Mouse (Mus musculus) hematopoietic stem cell, adult 5-6 weeks (primary cell): ENCODE measurements around the gene Rpl23. TPM values are rescaled to one million over a fixed set of nuclear protein-coding genes. Genes with fewer than 3 reads are reported as not detected.

Experiments
- ATAC-seq, 2 experiments: fragments of 125-278 bp in 1 of 2; replicated peaks in 1 of 2; 2 replicates each; pipeline ENCODE4 v1.8.0; 2016 to 2017; ENCODE audit warnings: inconsistent platforms in 2 of 2, mild to moderate bottlenecking in 2 of 2, moderate number of reproducible peaks in 2 of 2, low read depth in 1 of 2, moderate TSS enrichment in 1 of 2; ENCODE audit not compliant: low FRiP score in 2 of 2, poor library complexity in 2 of 2, severe bottlenecking in 2 of 2, insufficient read depth in 1 of 2, low TSS enrichment in 1 of 2
- total RNA-seq: library from RNA; stranded (forward); fragments of 172-1452, 232-1000 nt; gene quantifications from 2 replicates; pipeline ENCODE4 v1.2.3, GENCODE M21; 2017

Gene Rpl23
- total RNA-seq, 1 experiment from 2014 or later = 1,424 TPM

DNA sequence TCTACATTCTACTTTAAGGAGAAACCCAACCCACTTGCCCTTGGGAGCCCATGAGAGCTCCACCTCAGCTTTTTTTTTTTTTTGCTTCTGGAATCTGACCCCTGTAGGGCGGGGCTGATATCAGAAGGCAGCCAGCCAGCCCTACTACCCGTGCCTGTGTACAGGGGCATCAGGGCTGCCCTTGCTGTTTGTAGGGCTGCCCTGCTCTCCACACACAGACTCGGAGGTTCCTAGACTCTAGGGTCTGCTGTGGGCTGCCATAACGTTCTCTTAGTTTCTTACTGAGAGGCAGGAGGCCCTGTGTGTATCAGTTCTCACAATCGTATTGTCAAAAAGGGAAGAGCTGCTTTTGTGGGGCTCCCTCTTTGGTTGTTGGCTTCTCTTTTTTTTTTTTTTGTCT is 35.1 kb upstream of the Rpl23 start:
- ATAC-seq = no peak

DNA sequence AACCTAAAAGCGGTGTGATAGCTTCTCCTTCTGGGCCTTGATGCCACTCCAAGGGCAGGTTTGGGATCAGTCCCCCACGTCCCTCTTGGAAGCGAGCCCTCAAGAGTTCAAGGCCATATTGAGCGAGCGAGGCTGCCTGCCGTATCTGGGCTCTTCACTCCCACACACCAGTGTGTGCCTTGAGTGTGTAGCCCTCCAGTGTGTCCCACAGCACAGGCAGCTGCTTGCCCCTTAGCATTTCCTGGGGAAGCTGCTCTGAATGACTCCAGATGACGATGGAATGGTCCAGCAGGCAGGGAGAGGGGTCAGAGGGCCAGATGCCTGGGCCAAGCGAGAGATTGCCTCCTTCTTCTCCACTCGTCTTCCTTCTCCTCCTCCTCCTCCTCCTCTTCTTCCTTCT is 34.7 kb upstream of the Rpl23 start:
- no peak for ATAC-seq

DNA sequence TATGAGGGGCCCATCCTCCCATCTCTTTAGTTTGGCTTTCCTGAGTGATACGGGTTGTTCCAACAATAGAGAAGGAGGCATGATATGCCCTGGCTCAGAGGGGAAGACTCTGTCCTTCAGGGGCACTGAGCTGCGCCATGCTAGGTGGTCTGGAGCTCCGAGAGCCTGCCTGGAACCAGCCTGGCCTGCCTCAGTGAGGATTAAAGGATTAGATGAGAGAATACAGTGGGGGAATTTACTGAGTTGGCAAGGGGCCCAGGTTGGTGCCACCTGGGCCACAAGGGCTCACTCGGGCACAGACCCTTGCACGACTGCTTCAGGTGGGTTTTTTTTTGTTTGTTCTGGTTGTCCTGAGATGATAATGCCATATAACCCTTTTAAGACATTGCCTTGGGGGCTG is 33.9 kb upstream of the Rpl23 start:
- ATAC-seq = no peak

DNA sequence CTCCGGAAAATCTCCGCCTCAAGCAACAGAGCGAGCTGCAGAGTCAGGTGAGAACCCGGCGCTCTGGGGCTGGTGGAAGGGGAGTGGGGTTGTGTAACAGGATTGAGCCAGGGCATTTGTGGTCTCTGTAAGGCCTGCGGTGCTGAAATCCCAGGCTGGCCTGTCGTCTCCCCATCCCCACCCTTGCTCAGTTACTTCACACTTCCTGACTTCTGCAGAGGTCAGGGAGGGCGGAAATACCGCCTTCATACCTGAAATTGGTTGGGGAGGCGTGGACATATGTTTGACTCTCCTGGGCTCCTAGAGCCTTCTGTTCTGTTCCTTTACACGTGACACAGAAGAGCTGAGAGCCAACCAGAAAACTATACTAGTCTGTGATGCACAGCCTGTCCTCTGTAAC is 33.5 kb upstream of the Rpl23 start:
- ATAC-seq = peak; percentile 25 to 66; a peak in 1 of 4 replicates

DNA sequence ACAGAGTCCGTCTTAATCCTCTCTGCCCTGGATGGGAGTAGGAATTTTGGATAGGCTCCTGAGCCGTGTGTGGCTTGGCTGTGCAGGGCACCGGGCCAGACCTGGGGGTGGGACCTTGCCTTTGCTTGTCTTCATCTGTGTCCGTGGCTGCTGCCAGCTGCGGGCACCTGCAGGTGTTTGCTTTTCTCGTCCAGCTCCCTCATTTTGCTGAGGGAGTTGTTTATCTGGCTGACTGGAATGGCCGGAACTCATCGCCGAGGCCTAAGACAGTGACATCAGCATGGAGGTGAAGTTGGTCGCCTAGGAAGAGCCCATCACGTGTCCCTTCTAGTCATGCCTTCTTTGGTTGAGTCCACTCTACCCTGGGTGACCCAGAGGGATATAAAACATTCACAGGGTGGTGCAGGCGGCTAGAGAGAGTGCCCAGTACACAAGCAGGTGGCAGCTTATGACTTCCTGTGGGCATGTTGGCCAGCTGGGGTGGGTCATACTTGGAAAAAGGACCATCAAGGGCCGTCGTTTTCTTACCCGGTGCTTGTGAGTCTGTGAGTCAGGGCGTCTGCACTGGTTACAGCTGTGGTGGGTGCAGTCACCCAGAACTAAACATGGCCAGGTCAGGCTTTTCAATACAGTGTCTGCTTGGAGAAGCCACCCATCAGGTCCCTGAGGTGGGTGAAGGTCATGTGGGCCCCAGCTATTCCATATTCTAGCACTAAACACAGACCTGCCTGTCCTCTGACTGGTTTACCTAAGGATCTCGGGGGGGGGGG is 31.7 kb upstream of the Rpl23 start:
- ATAC-seq = no peak

DNA sequence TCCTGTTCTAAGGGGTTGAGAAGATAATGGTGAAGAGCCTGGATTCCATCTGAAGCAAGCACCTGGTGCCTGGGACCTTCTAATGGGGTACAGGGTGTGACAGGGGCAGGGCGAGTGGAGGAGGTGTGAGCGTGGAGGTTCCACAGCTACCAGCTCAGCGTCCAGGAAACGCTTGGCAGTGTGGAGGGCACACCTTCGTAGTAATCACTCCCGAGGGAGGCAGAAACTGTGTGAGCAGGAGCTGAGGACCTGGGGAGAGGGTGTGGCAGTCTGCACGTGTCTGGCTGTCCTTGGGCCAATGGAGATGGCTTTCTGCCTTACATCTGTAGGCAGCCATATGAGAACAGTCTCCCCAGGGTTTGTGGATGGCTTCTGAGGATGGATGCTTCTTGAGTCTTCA is 30.8 kb upstream of the Rpl23 start:
- no peak for ATAC-seq

DNA sequence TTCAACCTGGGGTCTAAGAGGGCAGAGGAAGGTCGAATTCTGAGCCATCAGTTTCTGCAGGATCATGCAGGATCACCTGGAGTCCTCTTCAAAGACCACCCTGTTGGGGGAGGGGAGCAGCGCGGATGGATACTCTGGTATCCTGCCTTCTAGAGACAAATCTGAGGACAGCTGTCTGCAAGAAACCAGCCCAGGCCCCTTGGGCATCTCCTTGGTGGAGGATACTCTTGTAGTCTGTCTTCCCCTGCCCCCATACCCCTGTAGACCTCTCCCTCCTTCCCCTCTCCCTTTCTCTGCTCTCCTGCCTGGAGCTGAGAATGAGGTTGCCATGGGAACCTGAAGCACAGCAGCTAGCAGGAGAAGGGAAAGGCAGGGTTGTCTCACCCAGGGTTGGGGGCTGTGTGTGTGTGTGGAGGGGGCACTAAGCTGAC is 30.3 kb upstream of the Rpl23 start:
- ATAC-seq = no peak

DNA sequence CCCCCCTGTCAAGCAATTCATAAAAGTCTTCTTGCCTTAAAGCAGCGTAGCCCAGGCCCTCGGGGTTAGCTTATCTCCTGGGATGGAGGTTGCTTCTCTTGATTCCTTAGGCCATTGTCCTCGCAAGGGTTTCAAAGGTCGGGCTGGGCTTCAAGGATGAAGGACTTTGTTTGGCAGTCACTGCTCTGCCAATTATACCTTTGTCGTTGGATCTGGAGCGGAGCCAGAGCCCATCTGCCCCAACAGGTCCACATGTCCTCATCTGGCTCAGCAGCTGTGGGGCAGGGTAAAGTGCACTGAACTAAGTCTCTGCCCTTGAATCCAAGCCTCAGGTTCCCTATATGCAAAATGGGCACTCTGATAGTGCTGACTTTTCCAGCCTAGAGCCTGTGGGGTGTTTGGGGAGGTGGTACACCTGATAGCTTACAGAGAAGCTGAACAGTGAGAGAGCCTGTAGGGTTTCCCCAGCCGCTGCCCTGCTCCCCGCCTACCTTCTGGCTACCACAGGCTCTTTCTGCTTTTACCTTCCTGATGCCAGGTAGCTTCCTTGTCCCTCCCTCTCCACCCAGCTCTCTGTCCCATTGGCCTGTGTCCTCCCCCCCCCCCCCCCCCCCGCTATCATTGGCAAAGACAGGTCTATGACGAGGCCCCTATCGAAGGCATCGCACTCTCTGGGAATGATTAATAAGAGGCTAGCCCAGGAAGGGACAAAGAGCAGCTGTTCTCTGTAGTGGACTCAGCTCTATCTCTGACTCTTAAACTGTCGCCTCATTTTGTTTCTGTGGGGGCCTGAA is 29.5 kb upstream of the Rpl23 start:
- ATAC-seq = no peak

DNA sequence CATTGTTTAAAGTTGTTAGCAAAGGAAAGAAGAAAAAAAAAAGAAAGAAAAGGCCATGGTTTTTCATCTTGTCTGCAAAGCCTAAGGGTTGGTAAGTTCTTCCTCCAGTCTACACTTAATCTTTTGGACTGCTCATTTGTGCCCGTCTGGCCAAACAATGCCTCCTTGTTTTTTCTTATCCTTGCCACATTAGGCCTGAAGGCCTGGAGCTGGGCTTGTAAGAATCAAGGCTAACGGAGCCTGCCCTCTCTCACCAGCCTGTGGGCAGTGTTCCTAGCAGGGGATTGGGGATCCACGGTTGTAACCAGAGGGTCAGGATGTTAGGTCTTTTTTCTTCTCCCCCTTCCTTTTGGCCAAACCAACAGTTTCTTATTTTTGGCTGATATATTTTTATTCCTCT is 28.7 kb upstream of the Rpl23 start:
- no peak for ATAC-seq

DNA sequence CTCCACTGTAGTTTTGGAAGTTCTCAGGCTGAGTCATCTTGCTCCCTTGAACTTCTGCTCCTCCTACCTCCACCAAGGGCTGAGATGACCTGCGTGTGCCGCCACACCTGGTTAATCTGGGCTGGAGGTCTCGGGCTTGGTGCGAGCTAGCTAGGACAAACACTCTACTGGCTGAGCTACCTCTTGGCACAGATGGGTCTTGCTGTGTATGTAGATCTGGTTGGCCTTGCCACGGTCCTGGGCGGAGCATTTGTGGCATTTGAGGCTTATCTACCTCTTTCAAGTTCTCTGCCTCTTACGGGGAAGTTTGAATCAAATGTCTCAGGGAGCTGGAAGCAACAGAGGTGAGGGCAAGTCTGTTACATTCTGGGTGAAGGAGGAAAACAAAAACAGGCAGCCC is 28.1 kb upstream of the Rpl23 start:
- ATAC-seq = peak in 1 of 2 experiments; percentile 40; a peak in 3 of 4 replicates

DNA sequence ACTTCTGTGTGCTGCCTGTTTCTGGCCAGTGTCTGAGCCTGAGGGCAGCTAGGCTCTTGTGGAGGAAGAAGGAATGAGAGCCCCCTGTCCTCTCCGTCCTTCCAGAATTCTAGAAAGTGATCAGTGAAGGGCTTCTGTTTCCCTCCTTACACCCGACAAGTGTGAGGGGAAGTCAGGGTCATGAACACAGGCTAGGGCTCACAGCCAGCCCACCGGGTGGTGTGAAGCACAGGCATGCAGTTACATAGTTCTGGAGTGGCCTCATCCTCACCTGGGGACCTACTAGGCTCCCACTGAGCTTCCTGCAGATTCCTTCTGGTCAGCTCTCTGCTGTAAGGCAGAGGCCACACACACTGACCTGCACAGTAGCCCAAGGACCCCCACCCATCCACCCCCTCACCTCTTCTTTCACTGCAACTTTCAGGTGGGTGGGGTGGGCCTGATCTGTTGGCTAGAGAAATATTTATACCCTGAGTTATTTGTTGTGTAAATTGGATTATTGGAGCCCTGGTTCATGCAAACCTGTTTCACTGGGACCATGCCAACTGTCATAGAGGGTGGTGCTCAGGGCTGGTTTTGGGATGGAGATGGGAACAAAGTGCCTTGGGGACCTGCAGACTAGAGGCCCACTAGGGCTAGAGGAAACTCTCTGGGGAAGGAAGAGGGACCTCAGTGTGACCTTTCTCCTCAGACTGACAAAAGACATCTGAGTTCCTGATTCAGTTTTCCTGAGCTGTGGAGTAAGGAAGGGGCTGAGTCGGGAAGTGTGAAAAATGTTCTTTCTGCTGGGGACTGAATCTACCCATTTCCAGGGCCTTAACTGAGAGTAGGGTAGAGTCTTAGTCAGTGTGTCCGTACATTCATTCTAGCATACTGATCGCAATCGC is 27.2 kb upstream of the Rpl23 start:
- ATAC-seq = no peak

DNA sequence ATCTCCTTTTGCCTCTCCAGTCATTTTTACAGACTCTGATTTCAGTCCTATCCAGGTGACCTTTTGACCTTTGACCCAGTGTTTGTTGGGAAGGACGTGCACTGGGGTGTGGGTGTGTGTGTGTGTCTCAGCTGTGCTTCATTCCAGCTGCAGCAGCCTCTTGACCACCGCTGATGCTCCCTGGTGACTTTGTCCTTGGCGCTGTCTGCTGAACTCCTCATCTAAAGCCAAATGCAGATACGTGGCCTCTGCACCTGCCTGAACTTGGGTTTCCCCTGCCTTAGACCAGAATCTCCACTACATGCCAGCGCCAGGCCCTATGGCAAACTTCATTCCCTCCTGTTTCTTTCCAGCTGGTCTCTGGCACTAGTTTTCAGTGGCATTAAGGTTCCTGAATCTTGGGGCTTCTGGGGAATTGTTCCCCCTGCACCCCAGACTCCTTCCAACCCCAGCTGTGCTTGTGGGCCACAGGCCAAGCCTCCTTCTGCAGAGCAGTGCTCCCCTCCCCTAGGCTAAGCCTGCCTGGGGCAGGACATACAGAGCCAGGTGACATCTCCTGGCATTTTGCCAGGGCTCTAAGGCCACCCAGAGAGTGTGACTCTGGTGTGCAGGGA is 26.5 kb upstream of the Rpl23 start:
- ATAC-seq = no peak

DNA sequence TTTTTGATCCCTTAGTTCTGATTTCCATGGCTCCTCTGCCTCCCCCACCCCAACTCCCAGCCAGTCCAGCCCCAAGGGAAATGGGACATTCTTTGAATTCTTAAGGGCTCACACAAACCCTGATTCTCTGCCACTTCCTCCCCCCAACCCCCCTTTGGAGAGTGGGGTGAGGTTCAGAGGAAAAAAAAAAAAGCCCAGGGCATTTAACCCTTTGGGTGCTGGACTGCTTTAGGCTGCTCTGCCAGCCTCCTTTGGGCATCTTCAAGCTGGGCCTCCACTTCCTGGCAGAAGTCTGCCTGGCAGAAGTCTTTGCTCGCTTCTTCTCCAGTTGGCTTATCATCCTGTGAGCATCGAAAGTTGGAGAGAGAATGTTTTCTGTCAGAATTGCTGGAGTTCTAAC is 25.9 kb upstream of the Rpl23 start:
- no peak for ATAC-seq

DNA sequence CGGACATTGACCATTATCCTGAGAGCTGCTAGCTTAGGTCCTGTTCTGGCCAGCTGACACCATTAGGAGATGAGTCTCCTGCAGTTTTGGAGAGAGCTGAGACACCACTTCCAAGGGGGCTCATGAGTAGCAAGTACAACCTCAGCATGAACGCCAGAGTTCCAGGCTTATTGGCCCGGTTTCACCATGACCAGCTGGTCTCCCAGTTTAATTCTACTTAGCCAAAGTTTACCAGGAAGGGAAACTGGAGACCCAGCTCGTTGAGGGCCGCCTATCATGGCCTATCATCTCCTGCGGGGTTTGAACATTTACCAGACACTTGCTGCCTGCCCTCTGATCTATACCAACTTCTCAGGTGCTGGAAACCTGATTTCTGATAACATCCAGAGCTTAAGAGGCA is 25.4 kb upstream of the Rpl23 start:
- ATAC-seq = no peak

DNA sequence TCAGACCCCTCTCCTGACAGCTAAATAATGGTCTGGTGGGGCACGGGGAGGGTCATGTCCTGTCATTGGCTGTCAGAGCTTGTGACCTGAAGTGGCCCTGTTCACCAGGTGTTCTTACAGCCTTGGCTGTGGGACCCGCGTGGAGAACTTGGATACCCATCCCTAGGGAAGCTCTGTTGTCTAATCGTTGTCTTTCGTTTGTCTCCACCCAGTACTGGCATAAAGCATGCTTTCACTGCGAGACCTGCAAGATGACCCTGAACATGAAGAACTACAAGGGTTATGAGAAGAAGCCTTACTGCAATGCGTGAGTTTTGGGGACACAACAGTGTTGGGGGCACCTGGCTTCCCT is 24.4 kb upstream of the Rpl23 start:
- ATAC-seq = no peak

DNA sequence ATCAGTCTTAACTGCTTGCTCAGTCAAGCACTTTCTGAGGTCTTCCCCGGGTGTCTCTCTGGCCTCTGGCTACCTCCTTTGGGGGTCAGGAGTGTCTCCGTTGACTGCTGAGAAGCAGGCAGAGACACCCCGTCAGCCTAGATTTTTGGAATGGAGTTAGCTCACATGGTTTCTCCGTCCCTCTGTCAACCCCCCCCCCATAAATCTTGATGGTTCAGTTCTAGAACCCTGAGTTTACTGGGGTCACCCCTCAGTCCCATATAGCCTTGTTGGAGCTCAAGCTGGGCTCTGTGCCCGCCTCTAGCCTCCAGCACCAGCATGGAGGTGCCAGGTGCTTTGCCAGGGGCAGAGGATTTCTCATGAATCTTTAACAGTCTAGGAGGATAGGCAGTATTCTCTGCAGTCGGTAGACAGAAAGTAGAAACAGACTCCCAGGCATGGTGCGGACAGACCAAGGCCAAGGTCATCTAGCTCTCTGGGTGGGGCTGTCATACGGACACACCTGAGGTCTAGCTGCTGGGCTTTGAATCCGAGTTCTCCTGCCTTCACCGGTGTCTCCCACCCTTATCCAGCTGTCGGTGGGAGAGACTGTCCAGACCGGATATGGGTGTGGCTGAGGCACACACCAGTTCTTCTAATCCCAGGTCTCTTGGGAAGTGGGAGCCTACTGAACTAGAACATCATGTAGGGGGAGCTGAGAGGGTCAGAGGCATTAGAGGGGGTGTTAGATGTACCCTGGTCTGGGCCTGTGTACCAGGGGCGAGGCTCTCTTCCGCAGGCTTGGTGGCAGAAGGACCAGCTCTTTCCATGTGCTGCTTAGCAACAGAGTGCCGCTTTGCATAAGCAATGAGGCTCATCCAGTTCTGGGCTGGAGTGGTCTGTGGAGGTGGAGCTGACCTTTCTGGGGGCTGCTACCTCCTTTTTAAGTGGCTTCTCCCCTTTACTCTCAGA is 23.7 kb upstream of the Rpl23 start:
- no peak for ATAC-seq
